Comparison of ENCODE assay signal across 13 mouse cellular contexts in genomic region chrX:77190863-77191262, GRCm38 (mm10).
DNase-seq lines count a peak whose midpoint lies in the region.
"Had no signal": no experiment of that assay in that cellular context is flagged by ENCODE, and none has a peak within 500 bp of the region (broad histone marks: within the 10 kb centered on the region; RNA-seq: fewer than 3 reads in every experiment).

No protein-coding gene starts in this region.

- peak; percentile 1 to 24 for DNase-seq in frontal cortex, adult 2 months (ENCODE audit: extremely low spot score in 1 of 2, low spot score in 1 of 2)
- no peak for DNase-seq in frontal cortex, postnatal 25 days (ENCODE audit: low spot score in 2 of 2)
- peak; percentile 7 for DNase-seq in ovary, adult 18-20 months (ENCODE audit: low spot score)
- no peak for DNase-seq in ovary, postnatal 10 days (ENCODE audit: low spot score)
- peak; percentile 22 for DNase-seq in adrenal gland, postnatal 14 days
- DNase-seq in telencephalon, adult 2 months (ENCODE audit: low read depth, low spot score) = peak; percentile 13
- no peak for DNase-seq in heart, adult 11 months
- DNase-seq: cerebellum, postnatal 14 days; heart, postnatal 36 days; kidney, adult 8-10 months; kidney, postnatal 36 days; liver, postnatal 0 days; thymus, adult 2 months had no signal

Comparison
In these comparisons a context has a peak if more than half of its experiments do, and no peak if none do; other contexts are left out.
1. DNase-seq: peak in frontal cortex, adult 2 months (2 of 2), ovary, adult 18-20 months (single experiment), adrenal gland, postnatal 14 days (single experiment) and telencephalon, adult 2 months (single experiment); none in frontal cortex, postnatal 25 days (0 of 2), ovary, postnatal 10 days (single experiment) and heart, adult 11 months (single experiment).